Comparison of ENCODE assay signal across 23 mouse cellular contexts in genomic region chr8:85302931-85303330, GRCm38 (mm10). TPM values are rescaled to one million over a fixed set of nuclear protein-coding genes. Genes with fewer than 3 reads are reported as not detected.
DNase-seq lines count a peak whose midpoint lies in the region; ATAC-seq and TF ChIP-seq lines count a peak whose summit lies in the region.
"Had no signal": no experiment of that assay in that cellular context is flagged by ENCODE, and none has a peak within 500 bp of the region (broad histone marks: within the 10 kb centered on the region; RNA-seq: fewer than 3 reads in every experiment).

No protein-coding gene starts in this region.

- WGBS in liver, embryonic 13.5 days (ENCODE audit: insufficient replicate concordance): 75% methylated on average over 3 of the region's 3 CpGs
- WGBS in lung, postnatal 0 days: 60% methylated on average over 3 of the region's 3 CpGs

- TF ChIP-seq POLR2A in MEL (IDR thresholded peaks at IDR 0.05; ENCODE audit: control insufficient read depth in 1 of 2, insufficient read depth in 1 of 2, low read depth in 1 of 2, low read length in 2 of 2, poor library complexity in 1 of 2): no peak

- TF ChIP-seq RAD21 in MEL (IDR thresholded peaks at IDR 0.05; ENCODE audit: low read depth, low read length): no peak

- no peak overlapping the region for H3K4me3 ChIP-seq in liver, embryonic 13.5 days (replicated peaks)
- H3K4me3 ChIP-seq in MEL (ENCODE audit: control insufficient read depth in 1 of 2, insufficient read depth in 1 of 2, low read depth in 2 of 2, low read length in 2 of 2): no peak overlapping the region
- no peak overlapping the region for H3K4me3 ChIP-seq in lung, postnatal 0 days (ENCODE audit: low read depth, low read length)
- H3K4me3 ChIP-seq: embryonic facial prominence, embryonic 15.5 days; heart, adult 2 months; hindbrain, embryonic 10.5 days had no signal

- no peak for ATAC-seq in liver, embryonic 13.5 days (ENCODE audit: low read depth)
- ATAC-seq in lung, postnatal 0 days: no peak
- ATAC-seq: activated CD4-positive, CD25-positive, alpha-beta regulatory T cell, adult 4 months; CD4-positive, CD25-positive, alpha-beta regulatory T cell, adult 4 months; forebrain, embryonic 14.5 days; Patski had no signal

- no peak overlapping the region for H3K9ac ChIP-seq in liver, embryonic 13.5 days
- no peak overlapping the region for H3K9ac ChIP-seq in MEL (ENCODE audit: control insufficient read depth, low read depth, low read length, poor library complexity, severe bottlenecking)
- H3K9ac ChIP-seq in lung, postnatal 0 days (replicated peaks; ENCODE audit: low read depth): no peak overlapping the region
- H3K9ac ChIP-seq: embryonic facial prominence, embryonic 15.5 days; hindbrain, embryonic 14.5 days had no signal

- no peak for DNase-seq in liver, embryonic 13.5 days
- DNase-seq in liver (no peak), MEL (ENCODE audit: low read depth, low spot score) (peak; percentile 19)
- DNase-seq in lung, postnatal 0 days (ENCODE audit: low spot score): peak; percentile 57
- peak; percentile 70 for DNase-seq in lung, postnatal 36 days
- no peak for DNase-seq in spleen, postnatal 14 days (ENCODE audit: low spot score in 2 of 2)
- no peak for DNase-seq in right cerebral cortex, adult 2 months (ENCODE audit: low spot score in 2 of 2)
- DNase-seq: adrenal gland, postnatal 14 days; B cell, adult 2 months; cerebellum, adult 18-20 months; cerebellum, postnatal 10 days; embryo, embryonic 11 days; gastrocnemius, postnatal 36 days; heart, adult 2 months had no signal

- H3K4me1 ChIP-seq in liver, embryonic 13.5 days (replicated peaks): peaks cover 33% of the 10 kb centered on the region
- H3K4me1 ChIP-seq in MEL (ENCODE audit: control insufficient read depth in 1 of 2, insufficient read depth in 2 of 2, low read length in 2 of 2): peaks cover 2 to 9% of the 10 kb centered on the region in 2 experiments; a peak in 3 of 4 replicates
- H3K4me1 ChIP-seq in lung, postnatal 0 days (ENCODE audit: insufficient read depth, low read depth, low read length): peaks cover 13% of the 10 kb centered on the region

- 0 out of 2 replicates have a peak overlapping the region, but pooled peaks have one; percentile 14 for H3K27ac ChIP-seq in liver, embryonic 13.5 days
- no peak overlapping the region for H3K27ac ChIP-seq in MEL (ENCODE audit: control insufficient read depth, low read depth, low read length)
- H3K27ac ChIP-seq in lung, postnatal 0 days (ENCODE audit: low read length): no peak overlapping the region
- H3K27ac ChIP-seq: embryonic facial prominence, embryonic 15.5 days; forebrain, embryonic 10.5 days; heart, adult 2 months; hindbrain, embryonic 10.5 days; hindbrain, embryonic 14.5 days had no signal

- H3K4me2 ChIP-seq in liver, embryonic 13.5 days: no peak overlapping the region
- H3K4me2 ChIP-seq in lung, postnatal 0 days (replicated peaks; ENCODE audit: low read depth, low read length): no peak overlapping the region
- H3K4me2 ChIP-seq: embryonic facial prominence, embryonic 15.5 days; hindbrain, embryonic 14.5 days had no signal

- H3K79me2 ChIP-seq in MEL (ENCODE audit: control insufficient read depth, insufficient read depth, low read length, poor library complexity): peaks cover 32% of the 10 kb centered on the region

- no peaks in the 10 kb centered on the region for H3K9me3 ChIP-seq in liver, embryonic 13.5 days (replicated peaks)
- no peaks in the 10 kb centered on the region for H3K9me3 ChIP-seq in MEL (replicated peaks; ENCODE audit: insufficient read depth, low read length)
- no peaks in the 10 kb centered on the region for H3K9me3 ChIP-seq in lung, postnatal 0 days (ENCODE audit: low read length)
- H3K9me3 ChIP-seq: embryonic facial prominence, embryonic 15.5 days; forebrain, embryonic 10.5 days; G1E; hindbrain, embryonic 10.5 days had no signal

- no peak for TF ChIP-seq CTCF in MEL (IDR thresholded peaks at IDR 0.05 in 2 of 3, conservative IDR thresholded peaks at IDR 0.05 in 1 of 3; ENCODE audit: control insufficient read depth in 1 of 3, insufficient read depth in 1 of 3, low read depth in 2 of 3, low read length in 3 of 3, poor library complexity in 1 of 3, severe bottlenecking in 1 of 3)
- TF ChIP-seq CTCF in lung, postnatal 0 days (IDR thresholded peaks at IDR 0.05): no peak

- TF ChIP-seq EP300 in MEL (IDR thresholded peaks at IDR 0.05; ENCODE audit: low read depth in 1 of 2, low read length in 2 of 2): no peak
- TF ChIP-seq EP300 in lung, postnatal 0 days (IDR thresholded peaks at IDR 0.05): no peak; the same call in 1 of the 2 replicates

- H3K27me3 ChIP-seq in liver, embryonic 13.5 days: no peaks in the 10 kb centered on the region
- no peaks in the 10 kb centered on the region for H3K27me3 ChIP-seq in MEL (ENCODE audit: control insufficient read depth in 1 of 2, insufficient read depth in 2 of 2, low read length in 2 of 2)
- H3K27me3 ChIP-seq in lung, postnatal 0 days (replicated peaks; ENCODE audit: insufficient read depth, low read length): no peaks in the 10 kb centered on the region
- H3K27me3 ChIP-seq: embryonic facial prominence, embryonic 15.5 days; Patski had no signal

- peaks cover 59% of the 10 kb centered on the region for H3K36me3 ChIP-seq in liver, embryonic 13.5 days
- peaks cover 25 to 32% of the 10 kb centered on the region in 2 experiments for H3K36me3 ChIP-seq in MEL (ENCODE audit: control insufficient read depth in 1 of 2, insufficient read depth in 2 of 2, low read length in 2 of 2)
- no peaks in the 10 kb centered on the region; the same call in 1 of the 2 replicates for H3K36me3 ChIP-seq in lung, postnatal 0 days (ENCODE audit: insufficient read depth, low read length)

TF ChIP-seq in MEL, 35 proteins besides CTCF, POLR2A, EP300 and RAD21:
- TF ChIP-seq CHD1 (IDR thresholded peaks at IDR 0.05; ENCODE audit: low read depth, low read length) (no peak), MAZ (IDR thresholded peaks at IDR 0.05; ENCODE audit: low read depth, low read length) (no peak), USF1 (IDR thresholded peaks at IDR 0.05; ENCODE audit: low read depth, low read length) (no peak)

RNA-seq across cellular contexts. Expression of gene Vps35, which starts 3.3 kb away (rescaled TPM):
- polyA plus RNA-seq in liver, embryonic 13.5 days (2015; fragmentation: Nextera tagmentation; extraction: Ambion mirVana): 110 and 138 TPM in 2 replicates
- total RNA-seq in MEL (2012; rRNA removed): 91.5 and 92.1 TPM in 2 replicates
- 10 to 100 TPM in 1 of 2 experiments, not detected in 1; 68.4 TPM for polyA plus RNA-seq in MEL (2012; ENCODE audit: insufficient read depth in 1 of 2, insufficient read length in 2 of 2, low read depth in 1 of 2, low replicate concordance in 2 of 2, missing spikeins in 1 of 2)
- polyA plus RNA-seq in lung, postnatal 0 days (2015; fragmentation: Nextera tagmentation; extraction: Ambion mirVana): 95.9 and 110 TPM in 2 replicates

RNA-seq across cellular contexts. Expression of gene Orc6, which starts 3.5 kb away (rescaled TPM):
- polyA plus RNA-seq in liver, embryonic 13.5 days (2015; fragmentation: Nextera tagmentation; extraction: Ambion mirVana): 113 and 120 TPM in 2 replicates
- total RNA-seq in MEL (2012; rRNA removed): 92.3 and 115 TPM in 2 replicates
- polyA plus RNA-seq in MEL (2012; ENCODE audit: insufficient read depth in 1 of 2, insufficient read length in 2 of 2, low read depth in 1 of 2, low replicate concordance in 2 of 2, missing spikeins in 1 of 2): 10 to 100 TPM in 1 of 2 experiments, not detected in 1; 87.7 TPM
- polyA plus RNA-seq in lung, postnatal 0 days (2015; fragmentation: Nextera tagmentation; extraction: Ambion mirVana): 37.5 and 40.9 TPM in 2 replicates

Comparison
In these comparisons a context has a peak if more than half of its experiments do, and no peak if none do; other contexts are left out.
1. DNase-seq: peak in MEL (single experiment), lung, postnatal 0 days (single experiment) and lung, postnatal 36 days (single experiment); none in liver, embryonic 13.5 days (single experiment), liver (single experiment), spleen, postnatal 14 days (0 of 2) and right cerebral cortex, adult 2 months (0 of 2).